Mouse (Mus musculus) liver, embryonic 15.5 days (tissue): Measurements from ENCODE around the gene Sstr3. TPM values are rescaled to one million over a fixed set of nuclear protein-coding genes. Genes with fewer than 3 reads are reported as not detected.

Experiments
- ATAC-seq: fragments of 200-750 bp; cut with Nextera tagmentation; 2 replicates; pipeline ENCODE4 v1.8.0; 2017; ENCODE audit warnings: moderate number of reproducible peaks, mild to moderate bottlenecking, moderate library complexity; ENCODE audit not compliant: insufficient read depth
- H3K27ac ChIP-seq: fragments of 300-500 bp; sonication (generic); replicated peaks from 2 replicates; pipeline ENCODE4 v1.5.1; 2015; ENCODE audit warnings: mild to moderate bottlenecking, inconsistent platforms
- H3K27me3 ChIP-seq: fragments of 300-500 bp; sonication (generic); 2 replicates; pipeline ENCODE4 v1.6.1; 2015; ENCODE audit warnings: mild to moderate bottlenecking, inconsistent platforms
- H3K36me3 ChIP-seq: fragments of 300-500 bp; sonication (generic); replicated peaks from 2 replicates; pipeline ENCODE4 v1.6.1; 2015; ENCODE audit warnings: moderate library complexity, mild to moderate bottlenecking, inconsistent platforms
- H3K4me1 ChIP-seq: fragments of 300-500 bp; sonication (generic); replicated peaks from 2 replicates; pipeline ENCODE4 v1.6.1; 2015; ENCODE audit warnings: inconsistent platforms
- H3K4me2 ChIP-seq: fragments of 300-500 bp; sonication (generic); 2 replicates; pipeline ENCODE4 v1.6.1; 2015; ENCODE audit warnings: moderate library complexity, mild to moderate bottlenecking, inconsistent platforms
- H3K4me3 ChIP-seq: fragments of 300-500 bp; sonication (generic); replicated peaks from 2 replicates; pipeline ENCODE4 v1.5.1; 2015; ENCODE audit warnings: mild to moderate bottlenecking, inconsistent platforms
- H3K9ac ChIP-seq: fragments of 300-500 bp; sonication (generic); 2 replicates; pipeline ENCODE4 v1.6.1; 2015; ENCODE audit warnings: moderate library complexity, mild to moderate bottlenecking, inconsistent platforms
- H3K9me3 ChIP-seq: fragments of 300-500 bp; sonication (generic); replicated peaks from 2 replicates; pipeline ENCODE4 v1.6.1; 2016; ENCODE audit warnings: inconsistent platforms
- WGBS: fragments of 180-500 bp; shearing (Covaris S2); methylation state at CpG from one replicate; pipeline ENCODE4 v1.1.7; 2015; ENCODE audit warnings: mixed read lengths; ENCODE audit not compliant: insufficient replicate concordance; 5-methylcytosine and 5-hydroxymethylcytosine counted together
- polyA plus RNA-seq: library from polyadenylated mRNA; unstranded; fragments of >200 nt; fragmentation: Nextera tagmentation; extraction: Ambion mirVana; gene quantifications from 2 replicates; pipeline ENCODE4 v1.2.1, GENCODE M21; 2015

Sstr3 gene
- polyA plus RNA-seq, 1 experiment from 2014 or later: not detected

DNA sequence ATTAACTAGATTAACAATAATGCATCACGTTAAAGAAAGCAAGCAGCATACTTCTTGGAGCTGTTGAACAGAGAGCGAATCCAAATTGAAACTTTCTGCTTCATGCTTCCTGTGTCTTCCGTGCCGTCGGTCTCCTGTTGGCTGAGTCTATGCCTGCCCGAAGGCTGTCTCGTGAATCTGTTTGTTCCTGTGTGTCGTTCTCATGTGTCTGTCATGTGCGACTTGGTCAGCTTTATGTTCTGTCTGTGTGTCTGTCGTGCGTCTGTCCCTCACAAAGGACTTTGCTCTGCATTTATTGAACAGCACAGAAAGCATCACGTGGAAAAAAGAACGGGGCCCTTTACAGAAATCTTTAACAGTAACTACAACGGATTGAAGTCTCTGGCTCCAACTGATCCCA, 31.5 kb downstream of the Sstr3 start:
- Histone ChIP-seq H3K27ac (peak overlapping the region; percentile 29; the same call in 1 of the 2 replicates), H3K9me3 (no peaks in the 10 kb centered on the region), H3K36me3 (no peaks in the 10 kb centered on the region), H3K4me2 (no peak overlapping the region), H3K4me1 (peaks cover 11% of the 10 kb centered on the region; the same call in 1 of the 2 replicates), H3K9ac (no peak overlapping the region), H3K4me3 (no peak overlapping the region), H3K27me3 (no peaks in the 10 kb centered on the region)
- WGBS: 63% methylated on average over 14 of the region's 14 CpGs
- ATAC-seq: no peak

DNA sequence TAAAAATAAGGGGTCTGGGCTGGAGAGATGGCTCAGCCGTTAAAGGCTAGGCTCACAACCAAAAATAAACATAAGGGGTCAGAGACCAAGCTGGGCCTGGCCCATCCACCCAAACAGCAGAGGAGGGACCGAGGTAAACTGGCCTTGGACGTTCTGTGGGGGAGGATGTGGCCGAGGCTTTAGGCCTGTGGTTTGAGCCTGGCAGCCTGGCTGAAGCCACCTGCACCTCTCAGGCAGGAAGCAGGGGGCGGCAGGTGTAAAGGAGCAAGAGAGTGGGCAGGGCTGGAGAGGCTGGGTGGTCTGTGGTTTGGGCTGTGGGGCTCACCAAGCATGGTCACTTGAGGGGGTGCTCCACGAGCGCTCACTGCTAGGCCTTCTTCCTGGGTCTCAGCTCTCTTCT, 32.5 kb downstream of the Sstr3 start:
- Histone ChIP-seq H3K27ac (no peak overlapping the region), H3K9me3 (no peaks in the 10 kb centered on the region), H3K27me3 (no peaks in the 10 kb centered on the region), H3K36me3 (no peaks in the 10 kb centered on the region), H3K9ac (no peak overlapping the region), H3K4me3 (no peak overlapping the region), H3K4me2 (no peak overlapping the region), H3K4me1 (peaks cover 17% of the 10 kb centered on the region)
- peak; percentile 11; the same call in 1 of the 2 replicates for ATAC-seq
- 48% methylated on average over 7 of the region's 7 CpGs for WGBS

DNA sequence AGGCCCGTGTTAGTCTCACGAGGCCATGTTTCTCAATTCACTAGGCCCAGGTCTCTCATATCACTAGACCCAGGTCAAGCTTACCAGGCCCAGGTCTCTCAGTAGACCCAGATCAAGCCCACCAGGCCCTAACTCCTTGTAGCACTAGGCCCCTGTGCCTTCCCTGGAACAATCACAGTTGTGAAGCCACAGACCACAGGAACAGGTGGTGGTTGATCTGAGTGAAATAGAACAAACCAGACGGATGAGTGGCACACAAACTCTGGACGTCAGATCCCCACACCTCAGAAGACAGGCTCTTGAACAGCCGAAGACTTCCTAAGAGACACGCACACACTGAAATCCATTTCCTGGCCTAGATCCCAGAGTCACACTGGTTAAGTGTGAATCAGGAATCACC, 33.7 kb downstream of the Sstr3 start:
- no peaks in the 10 kb centered on the region for H3K27me3 ChIP-seq
- no peak overlapping the region for H3K27ac ChIP-seq
- H3K4me2 ChIP-seq: no peak overlapping the region
- no peaks in the 10 kb centered on the region for H3K9me3 ChIP-seq
- peaks cover 17% of the 10 kb centered on the region for H3K4me1 ChIP-seq
- H3K36me3 ChIP-seq: no peaks in the 10 kb centered on the region
- no peak overlapping the region for H3K9ac ChIP-seq
- no peak overlapping the region for H3K4me3 ChIP-seq
- no peak for ATAC-seq
- 59% methylated on average over 6 of the region's 6 CpGs for WGBS

DNA sequence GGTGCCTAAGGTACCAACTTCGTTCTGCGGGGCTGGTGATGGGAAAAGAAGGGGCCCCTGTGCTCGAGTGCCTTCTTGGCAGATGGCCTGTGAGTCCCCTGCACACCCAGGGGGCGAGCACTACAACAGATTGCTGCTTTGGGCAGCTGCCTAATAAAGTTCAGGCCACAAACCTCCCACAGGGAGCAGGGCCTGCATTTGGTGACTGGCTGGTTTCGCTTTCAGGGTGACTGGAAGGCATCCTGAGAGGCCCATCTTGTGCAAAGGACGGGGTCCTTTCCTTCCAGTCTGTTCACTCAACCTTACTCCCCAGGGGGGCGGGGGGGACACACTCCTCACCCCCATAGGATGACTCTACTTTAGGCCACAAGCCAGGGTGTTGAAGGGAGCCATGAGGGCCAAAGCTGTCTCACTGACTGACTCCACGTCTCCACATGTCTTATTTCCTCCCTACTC, 34.3 kb downstream of the Sstr3 start:
- H3K4me2 ChIP-seq: no peak overlapping the region
- H3K27me3 ChIP-seq: no peaks in the 10 kb centered on the region
- no peak for ATAC-seq
- H3K4me1 ChIP-seq: peaks cover 17% of the 10 kb centered on the region
- no peaks in the 10 kb centered on the region for H3K36me3 ChIP-seq
- H3K9ac ChIP-seq: no peak overlapping the region
- WGBS: 32% methylated on average over 8 of the region's 8 CpGs
- H3K9me3 ChIP-seq: no peaks in the 10 kb centered on the region
- H3K4me3 ChIP-seq: no peak overlapping the region
- H3K27ac ChIP-seq: no peak overlapping the region

DNA sequence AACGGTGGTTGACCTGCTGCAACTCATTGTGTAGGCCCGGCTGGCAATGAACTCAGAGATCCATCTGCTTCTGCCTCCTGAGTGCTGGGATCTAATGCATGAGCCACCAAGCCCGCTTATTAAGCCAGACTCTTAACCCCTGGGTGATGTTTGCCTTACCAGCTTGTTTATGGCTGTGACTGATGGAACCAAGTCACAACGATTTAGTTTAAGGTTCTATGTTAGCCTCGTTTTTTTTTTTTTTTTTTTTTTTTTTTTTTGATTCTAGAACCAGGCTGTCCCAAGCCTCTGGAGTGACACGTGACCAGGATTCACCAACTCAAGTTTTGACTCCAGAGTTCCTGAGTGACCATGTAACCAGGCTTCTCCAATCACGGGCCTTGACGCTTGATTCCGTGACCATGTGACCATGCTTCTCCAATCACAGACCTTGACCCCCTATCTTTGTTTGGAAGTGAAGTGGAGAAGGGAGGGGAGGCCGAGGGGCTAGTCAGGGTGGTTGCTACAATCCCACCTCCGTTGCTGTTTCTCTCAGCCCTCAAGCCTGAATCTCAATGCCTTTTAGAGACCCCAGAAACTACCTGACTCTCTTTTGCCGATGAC, 35.1 kb downstream of the Sstr3 start:
- H3K9ac ChIP-seq: no peak overlapping the region
- H3K4me1 ChIP-seq: peaks cover 17% of the 10 kb centered on the region
- no peak overlapping the region for H3K27ac ChIP-seq
- H3K36me3 ChIP-seq: no peaks in the 10 kb centered on the region
- ATAC-seq: no peak
- H3K27me3 ChIP-seq: no peaks in the 10 kb centered on the region
- H3K4me2 ChIP-seq: no peak overlapping the region
- no peak overlapping the region for H3K4me3 ChIP-seq
- 50% methylated on average over 12 of the region's 12 CpGs for WGBS
- H3K9me3 ChIP-seq: no peaks in the 10 kb centered on the region

DNA sequence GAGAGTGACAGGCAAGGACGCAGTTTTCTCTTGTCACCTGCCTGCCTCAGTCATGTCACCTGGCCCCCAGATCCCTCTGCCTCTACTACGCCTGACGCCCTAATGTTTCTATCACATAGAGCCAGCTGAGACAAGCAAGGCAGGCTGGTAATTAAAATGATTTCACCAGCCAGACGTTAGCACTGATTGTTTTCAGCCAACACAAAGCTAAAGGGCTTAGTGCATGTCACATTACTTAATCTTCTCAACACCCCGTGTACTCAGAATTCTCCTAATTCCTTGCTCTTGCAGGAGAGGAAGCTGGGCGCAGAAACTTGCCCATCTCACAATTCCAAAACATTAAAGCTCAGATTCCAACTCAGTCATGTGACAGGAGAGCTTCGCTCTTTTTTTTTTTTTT, 36.0 kb downstream of the Sstr3 start:
- no peak for ATAC-seq
- WGBS: 60% methylated on average over 7 of the region's 7 CpGs
- H3K27me3 ChIP-seq: no peaks in the 10 kb centered on the region

DNA sequence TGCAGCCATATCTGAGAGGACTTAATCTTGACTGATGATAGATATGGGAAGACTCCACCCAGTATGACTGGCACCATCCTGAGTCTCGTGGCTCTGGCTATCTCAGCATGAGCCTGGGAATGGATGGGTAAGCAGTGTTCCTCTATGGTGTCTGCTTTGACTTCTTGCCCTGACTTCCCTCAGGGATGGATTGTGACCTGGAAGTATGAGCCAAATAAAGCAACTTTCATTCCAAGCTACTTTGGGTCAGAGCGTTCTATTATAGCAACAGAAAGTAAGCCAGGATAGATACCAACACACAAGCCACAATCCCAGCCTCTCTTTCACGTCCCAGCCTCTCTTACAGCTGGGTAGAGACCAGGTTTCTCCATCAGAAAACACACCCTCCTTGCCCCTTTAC, 38.9 kb downstream of the Sstr3 start:
- Histone ChIP-seq H3K9me3 (no peaks in the 10 kb centered on the region), H3K36me3 (no peaks in the 10 kb centered on the region), H3K9ac (no peak overlapping the region), H3K4me1 (peaks cover 6% of the 10 kb centered on the region; the same call in 1 of the 2 replicates), H3K27ac (no peak overlapping the region), H3K4me2 (no peak overlapping the region), H3K4me3 (no peak overlapping the region), H3K27me3 (no peaks in the 10 kb centered on the region)
- 57% methylated on average over 3 of the region's 3 CpGs for WGBS
- ATAC-seq: no peak

More for the DNA sequence above, 36.0 kb downstream of the Sstr3 start:
- Histone ChIP-seq H3K9me3 (no peaks in the 10 kb centered on the region), H3K36me3 (no peaks in the 10 kb centered on the region), H3K4me3 (no peak overlapping the region), H3K27ac (no peak overlapping the region), H3K9ac (no peak overlapping the region), H3K4me1 (peaks cover 12% of the 10 kb centered on the region; the same call in 1 of the 2 replicates), H3K4me2 (no peak overlapping the region)

DNA sequence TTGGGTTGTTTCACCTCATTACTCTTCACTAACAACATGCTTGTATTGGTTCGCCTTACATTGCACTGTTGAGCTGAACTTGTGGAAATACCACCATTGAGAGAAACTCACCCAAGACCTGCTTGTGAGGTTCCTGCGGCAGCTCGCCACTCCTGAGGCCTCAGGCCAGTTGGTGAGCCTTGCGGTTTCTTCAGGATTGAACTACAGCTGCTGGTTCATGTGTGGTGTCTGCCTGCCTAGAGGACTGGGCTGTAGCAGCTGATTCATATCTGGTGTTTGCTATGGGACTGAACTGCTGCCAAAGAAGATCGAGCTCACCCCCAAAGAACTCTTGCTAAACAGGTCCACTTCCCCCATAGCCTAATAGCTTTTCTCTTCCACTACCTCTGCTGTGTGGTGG, 39.7 kb downstream of the Sstr3 start:
- Histone ChIP-seq H3K27ac (no peak overlapping the region), H3K9ac (no peak overlapping the region), H3K27me3 (no peaks in the 10 kb centered on the region), H3K4me3 (no peak overlapping the region), H3K9me3 (no peaks in the 10 kb centered on the region), H3K36me3 (no peaks in the 10 kb centered on the region), H3K4me2 (no peak overlapping the region), H3K4me1 (peaks cover 6% of the 10 kb centered on the region; the same call in 1 of the 2 replicates)
- ATAC-seq: no peak
- WGBS: 82% methylated on average over 5 of the region's 5 CpGs

DNA sequence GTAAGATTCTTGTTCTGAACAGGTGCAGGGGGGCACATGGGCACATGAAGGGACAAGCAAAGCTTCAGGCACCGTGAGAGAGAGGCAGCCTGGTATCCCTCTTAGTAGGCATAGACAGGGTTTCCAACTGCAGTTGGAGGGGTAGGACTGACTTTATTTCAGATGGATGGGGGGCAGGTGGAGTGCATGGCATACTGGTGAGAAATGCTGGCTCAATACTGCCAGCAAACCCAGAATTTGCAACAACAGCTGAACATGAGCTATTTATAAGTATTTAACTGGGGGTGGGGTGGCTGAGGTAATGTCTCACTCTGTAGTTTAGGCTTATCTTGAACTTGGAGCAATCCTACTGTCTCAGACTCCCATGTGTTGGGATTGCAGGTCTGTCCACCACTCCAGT, 40.5 kb downstream of the Sstr3 start:
- Histone ChIP-seq H3K9me3 (no peaks in the 10 kb centered on the region), H3K27me3 (no peaks in the 10 kb centered on the region), H3K9ac (no peak overlapping the region), H3K4me2 (no peak overlapping the region), H3K27ac (no peak overlapping the region), H3K4me3 (no peak overlapping the region), H3K36me3 (no peaks in the 10 kb centered on the region), H3K4me1 (peaks cover 6% of the 10 kb centered on the region; the same call in 1 of the 2 replicates)
- 58% methylated on average over 1 of the region's 1 CpGs for WGBS
- no peak for ATAC-seq

DNA sequence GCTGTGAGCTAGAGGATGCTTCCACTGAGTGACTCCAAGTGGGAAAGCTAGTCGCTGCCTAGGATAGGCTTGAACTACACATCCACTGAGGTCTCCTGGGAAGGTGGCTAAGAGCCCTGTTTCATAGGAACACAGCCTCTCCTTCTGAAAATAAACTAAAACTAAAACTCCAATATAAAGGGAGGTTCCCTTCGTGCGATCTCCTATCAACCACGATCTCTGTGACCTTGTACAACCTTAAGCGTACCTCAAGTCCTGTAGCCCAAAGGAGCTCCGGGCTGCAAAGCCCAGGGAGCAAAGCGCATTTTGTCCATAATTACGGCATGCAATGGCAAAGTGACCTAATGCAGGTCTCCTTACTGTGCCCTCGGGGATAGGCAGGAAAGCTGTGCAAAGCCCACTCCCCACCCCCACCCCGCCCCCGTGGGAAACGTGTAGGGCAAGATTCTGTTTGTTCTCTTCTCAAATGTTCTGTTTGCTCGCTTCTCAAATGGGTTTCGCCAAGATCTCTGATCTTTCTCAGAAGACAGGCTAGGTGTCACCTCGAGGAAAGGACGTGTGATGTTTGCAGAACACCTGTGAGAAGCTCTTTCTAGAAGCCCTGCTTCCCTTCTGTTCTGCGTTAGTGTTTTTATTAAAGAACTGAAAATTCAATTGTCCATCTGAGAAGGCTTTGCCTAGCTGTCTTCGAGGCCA, 41.9 kb downstream of the Sstr3 start:
- Histone ChIP-seq H3K4me3 (no peak overlapping the region), H3K27ac (no peak overlapping the region), H3K27me3 (no peaks in the 10 kb centered on the region), H3K9me3 (no peaks in the 10 kb centered on the region), H3K4me1 (peaks cover 2% of the 10 kb centered on the region; the same call in 1 of the 2 replicates), H3K9ac (no peak overlapping the region), H3K4me2 (no peak overlapping the region), H3K36me3 (no peaks in the 10 kb centered on the region)
- no peak for ATAC-seq
- WGBS: 65% methylated on average over 18 of the region's 18 CpGs

DNA sequence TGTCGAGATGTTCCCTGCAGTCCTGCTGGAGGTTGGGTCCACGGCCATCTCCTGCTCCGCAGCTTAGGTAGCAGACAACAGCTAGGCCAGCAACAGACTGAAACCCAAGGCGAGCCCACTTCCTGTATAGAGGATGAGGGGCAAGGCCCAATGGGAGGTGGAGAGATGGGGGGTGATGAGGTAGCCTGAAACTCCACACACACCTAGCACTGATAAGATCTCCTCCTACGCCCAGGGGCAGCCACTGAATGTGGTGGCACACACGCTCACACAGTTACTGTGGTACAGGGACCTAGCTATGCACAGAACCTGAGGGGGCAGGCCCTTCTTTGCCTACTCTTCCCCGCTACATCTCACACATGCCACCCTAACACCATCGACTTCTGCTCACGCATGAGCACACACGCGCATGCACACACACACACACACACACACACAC, 49.5 kb downstream of the Sstr3 start, which contains the start of gene Il2rb:
Gene Il2rb, minus strand, starts transcription at position 304 of the 439 bp plus-strand sequence.
- WGBS: 66% methylated on average over 11 of the region's 11 CpGs
- Histone ChIP-seq H3K27ac (no peak within 1 kb of the TSS), H3K27me3 (no peaks in the 10 kb centered on the region), H3K9me3 (no peaks in the 10 kb centered on the region), H3K4me2 (no peak within 1 kb of the TSS), H3K9ac (no peak within 1 kb of the TSS), H3K36me3 (no peaks in the 10 kb centered on the region), H3K4me3 (no peak within 1 kb of the TSS), H3K4me1 (peaks cover 2% of the 10 kb centered on the region; the same call in 1 of the 2 replicates)
- ATAC-seq: no peak
